Mouse (Mus musculus): ENCODE measurements around the gene Fntb. TPM values are rescaled to one million over a fixed set of nuclear protein-coding genes. Genes with fewer than 3 reads are reported as not detected.

Gene Fntb
- polyA plus RNA-seq, 1 experiment from 2014 or later, result 16.2 TPM

DNA sequence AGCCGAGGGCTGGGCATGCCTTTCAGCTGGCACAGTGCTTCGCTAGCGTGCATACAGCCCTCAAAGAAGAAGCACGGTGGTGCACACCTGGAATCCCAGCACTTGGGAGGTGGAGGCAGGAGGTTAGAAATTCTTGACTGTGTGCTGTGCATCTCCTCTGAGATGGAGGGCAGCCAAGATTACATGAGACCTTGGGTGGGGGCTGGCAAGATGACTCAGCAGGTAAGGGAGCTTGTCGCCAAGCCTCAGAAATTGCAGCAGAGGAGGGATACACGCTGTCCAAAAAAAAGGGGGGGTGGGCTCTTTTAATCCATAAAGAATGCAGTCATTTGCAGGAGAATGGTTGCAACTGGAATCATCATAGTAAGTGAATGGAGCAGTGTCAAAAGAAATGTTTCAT lies 152.7 kb downstream of the Fntb start:
- Histone ChIP-seq H3K4me3 (ENCODE audit: low read depth, low read length) (no peak overlapping the region), H3K27ac (ENCODE audit: low read depth) (no peak overlapping the region), H3K27me3 (ENCODE audit: insufficient read depth, low read length) (no peaks in the 10 kb centered on the region), H3K36me3 (replicated peaks; ENCODE audit: insufficient read depth, low read length) (peaks cover 21% of the 10 kb centered on the region), H3K4me2 (ENCODE audit: low read depth, low read length) (no peak overlapping the region), H3K4me1 (ENCODE audit: insufficient read depth) (peaks cover 5% of the 10 kb centered on the region), H3K9ac (replicated peaks) (no peak overlapping the region), H3K9me3 (ENCODE audit: low read length) (no peaks in the 10 kb centered on the region)
- 83% methylated on average over 6 of the region's 6 CpGs for WGBS (ENCODE audit: insufficient replicate concordance)
- ATAC-seq, result no peak
- no peak for DNase-seq
- TF ChIP-seq EP300 (IDR thresholded peaks at IDR 0.05; ENCODE audit: low read depth) (no peak), CTCF (IDR thresholded peaks at IDR 0.05; ENCODE audit: low read depth) (no peak)

DNA sequence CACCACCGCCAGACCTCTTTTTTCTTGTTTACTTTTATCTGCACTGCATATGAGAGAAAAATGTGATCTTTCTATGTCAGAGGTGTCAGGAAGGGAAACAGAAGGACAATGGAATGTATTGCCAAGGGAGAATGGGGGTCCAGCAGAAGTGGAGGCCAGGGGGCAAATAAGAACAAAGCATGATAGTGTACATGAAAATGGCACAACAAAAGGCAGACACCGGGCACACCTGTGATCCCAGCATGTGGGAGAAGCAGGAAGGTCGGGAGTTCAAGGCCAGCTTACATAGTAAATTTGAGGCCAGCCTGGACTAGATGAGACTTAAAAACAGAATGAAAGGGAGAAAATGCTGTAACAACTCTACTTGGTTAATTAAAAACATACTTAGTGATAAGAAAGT lies 153.5 kb downstream of the Fntb start:
- Histone ChIP-seq H3K4me2 (ENCODE audit: low read depth, low read length) (no peak overlapping the region), H3K4me3 (ENCODE audit: low read depth, low read length) (no peak overlapping the region), H3K36me3 (replicated peaks; ENCODE audit: insufficient read depth, low read length) (peaks cover 21% of the 10 kb centered on the region), H3K27ac (ENCODE audit: low read depth) (no peak overlapping the region), H3K27me3 (ENCODE audit: insufficient read depth, low read length) (no peaks in the 10 kb centered on the region), H3K9me3 (ENCODE audit: low read length) (no peaks in the 10 kb centered on the region), H3K4me1 (ENCODE audit: insufficient read depth) (peaks cover 5% of the 10 kb centered on the region), H3K9ac (replicated peaks) (no peak overlapping the region)
- ATAC-seq, result no peak
- DNase-seq, result no peak
- WGBS (ENCODE audit: insufficient replicate concordance), result 71% methylated on average over 3 of the region's 3 CpGs
- TF ChIP-seq EP300 (IDR thresholded peaks at IDR 0.05; ENCODE audit: low read depth) (no peak), CTCF (IDR thresholded peaks at IDR 0.05; ENCODE audit: low read depth) (no peak)

DNA sequence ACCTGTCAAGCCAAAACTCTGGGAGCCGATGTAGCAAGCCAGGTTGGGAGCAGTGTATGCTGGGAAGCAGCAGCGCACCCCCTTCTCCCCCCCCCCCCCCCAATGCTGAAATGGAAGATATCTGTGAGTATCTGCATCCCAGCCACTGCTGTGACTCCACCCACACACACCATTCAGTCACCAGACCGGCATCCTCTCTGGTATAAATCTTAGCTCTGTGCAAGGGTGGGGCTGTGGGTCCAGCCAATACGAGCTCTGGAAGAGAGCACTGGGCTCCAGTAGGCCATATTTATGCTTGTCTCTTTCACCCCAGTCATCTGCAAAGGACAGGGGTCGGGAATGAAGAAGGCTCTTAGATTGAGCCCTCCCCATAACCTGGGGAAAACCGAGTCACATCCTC lies 155.0 kb downstream of the Fntb start:
- H3K9me3 ChIP-seq (ENCODE audit: low read length), result no peaks in the 10 kb centered on the region
- TF ChIP-seq CTCF (IDR thresholded peaks at IDR 0.05; ENCODE audit: low read depth), result no peak
- TF ChIP-seq EP300 (IDR thresholded peaks at IDR 0.05; ENCODE audit: low read depth), result no peak
- H3K27me3 ChIP-seq (ENCODE audit: insufficient read depth, low read length), result no peaks in the 10 kb centered on the region
- ATAC-seq (no peak), DNase-seq (no peak)
- H3K36me3 ChIP-seq (replicated peaks; ENCODE audit: insufficient read depth, low read length), result peaks cover 16% of the 10 kb centered on the region
- no peak overlapping the region for H3K9ac ChIP-seq (replicated peaks)
- no peak overlapping the region for H3K4me3 ChIP-seq (ENCODE audit: low read depth, low read length)
- WGBS (ENCODE audit: insufficient replicate concordance), result 74% methylated on average over 6 of the region's 6 CpGs
- H3K27ac ChIP-seq (ENCODE audit: low read depth), result no peak overlapping the region
- H3K4me1 ChIP-seq (ENCODE audit: insufficient read depth), result peaks cover 5% of the 10 kb centered on the region
- H3K4me2 ChIP-seq (ENCODE audit: low read depth, low read length), result no peak overlapping the region

DNA sequence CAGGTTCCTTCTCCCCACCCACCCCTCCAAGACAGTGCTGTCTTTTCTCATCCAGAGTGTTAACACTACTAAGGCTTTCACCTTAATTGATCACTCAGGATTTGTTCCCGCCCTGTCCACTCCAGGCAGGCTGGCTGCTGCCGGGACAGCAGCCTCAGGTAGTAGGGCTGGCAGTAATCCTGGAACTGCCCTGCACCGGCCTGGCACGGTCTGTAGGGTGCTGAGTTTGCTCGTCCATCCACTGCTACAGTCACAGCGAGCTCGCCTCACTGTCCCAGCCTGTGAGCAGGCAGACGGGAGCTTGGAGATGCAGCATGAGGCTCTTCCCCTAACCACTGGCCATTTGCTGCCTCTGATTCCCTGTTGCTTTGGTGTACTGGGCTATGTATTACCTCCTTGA lies 155.6 kb downstream of the Fntb start:
- H3K36me3 ChIP-seq (replicated peaks; ENCODE audit: insufficient read depth, low read length), result peaks cover 16% of the 10 kb centered on the region
- ATAC-seq, result no peak
- WGBS (ENCODE audit: insufficient replicate concordance), result 94% methylated on average over 8 of the region's 8 CpGs
- no peaks in the 10 kb centered on the region for H3K9me3 ChIP-seq (ENCODE audit: low read length)
- no peak overlapping the region for H3K27ac ChIP-seq (ENCODE audit: low read depth)
- no peak for TF ChIP-seq EP300 (IDR thresholded peaks at IDR 0.05; ENCODE audit: low read depth)
- TF ChIP-seq CTCF (IDR thresholded peaks at IDR 0.05; ENCODE audit: low read depth), result no peak
- no peaks in the 10 kb centered on the region for H3K27me3 ChIP-seq (ENCODE audit: insufficient read depth, low read length)
- H3K4me2 ChIP-seq (ENCODE audit: low read depth, low read length), result no peak overlapping the region
- no peak for DNase-seq
- H3K4me1 ChIP-seq (ENCODE audit: insufficient read depth), result peaks cover 5% of the 10 kb centered on the region
- no peak overlapping the region for H3K9ac ChIP-seq (replicated peaks)
- no peak overlapping the region for H3K4me3 ChIP-seq (ENCODE audit: low read depth, low read length)

DNA sequence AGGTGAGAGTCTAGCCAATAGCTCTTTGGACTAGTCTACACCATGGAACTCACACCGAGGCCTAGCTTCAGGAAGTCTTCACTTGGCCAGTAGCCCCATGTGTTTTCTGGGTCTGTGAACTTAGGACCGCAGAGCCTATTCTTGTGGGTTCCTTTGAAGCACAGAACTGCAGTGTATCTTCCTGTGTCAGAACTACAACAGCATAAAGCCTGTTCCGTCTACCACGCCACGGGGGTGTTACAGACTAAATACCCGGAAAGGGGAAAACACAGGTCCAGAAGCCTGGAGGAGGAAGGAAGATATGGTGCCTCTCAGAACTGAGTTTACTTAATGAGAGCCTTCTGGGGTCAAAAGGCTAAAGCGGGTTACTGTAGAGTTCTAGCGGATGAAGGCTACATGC lies 157.7 kb downstream of the Fntb start:
- Histone ChIP-seq H3K36me3 (replicated peaks; ENCODE audit: insufficient read depth, low read length) (peaks cover 13% of the 10 kb centered on the region), H3K9me3 (ENCODE audit: low read length) (no peaks in the 10 kb centered on the region), H3K4me2 (ENCODE audit: low read depth, low read length) (no peak overlapping the region), H3K4me1 (ENCODE audit: insufficient read depth) (peaks cover 2% of the 10 kb centered on the region), H3K27ac (ENCODE audit: low read depth) (no peak overlapping the region), H3K27me3 (ENCODE audit: insufficient read depth, low read length) (no peaks in the 10 kb centered on the region), H3K4me3 (ENCODE audit: low read depth, low read length) (no peak overlapping the region), H3K9ac (replicated peaks) (no peak overlapping the region)
- WGBS (ENCODE audit: insufficient replicate concordance), result 75% methylated on average over 8 of the region's 8 CpGs
- DNase-seq (no peak), ATAC-seq (no peak)
- TF ChIP-seq CTCF (IDR thresholded peaks at IDR 0.05; ENCODE audit: low read depth) (no peak), EP300 (IDR thresholded peaks at IDR 0.05; ENCODE audit: low read depth) (no peak)

DNA sequence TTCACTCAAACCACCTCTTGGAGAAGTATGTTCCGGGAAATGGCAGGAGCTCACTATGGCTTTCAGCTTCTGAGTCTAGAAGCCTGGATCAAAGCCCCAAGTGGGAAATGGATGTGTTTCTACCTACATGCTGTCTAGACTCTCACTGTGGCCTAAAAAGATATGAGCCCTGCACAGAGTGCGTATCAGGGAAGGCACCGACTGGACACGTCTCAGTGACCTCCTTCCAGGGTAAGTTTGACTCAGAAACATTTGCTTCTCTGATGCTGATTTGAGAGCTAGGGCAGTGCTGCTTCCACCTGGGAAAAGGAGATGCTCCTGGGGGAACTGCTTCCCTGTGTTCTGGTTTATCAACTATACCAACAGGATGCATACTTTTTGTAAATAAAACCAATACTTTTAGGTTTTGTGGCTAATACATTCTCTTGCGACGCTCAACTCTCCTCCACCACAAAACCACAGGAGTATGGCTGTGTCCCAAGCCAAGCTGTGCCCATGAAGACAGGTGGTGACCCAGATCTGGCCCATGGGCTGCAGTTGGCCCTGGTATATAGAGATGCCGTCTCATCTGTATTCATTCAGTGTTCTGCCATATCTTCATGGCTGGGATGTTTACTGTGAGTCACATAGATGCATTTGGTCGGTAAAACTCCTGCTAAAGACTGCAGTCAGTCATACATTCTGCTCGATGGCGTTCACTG lies 159.7 kb downstream of the Fntb start:
- Histone ChIP-seq H3K4me2 (ENCODE audit: low read depth, low read length) (no peak overlapping the region), H3K36me3 (replicated peaks; ENCODE audit: insufficient read depth, low read length) (peaks cover 11% of the 10 kb centered on the region), H3K27ac (ENCODE audit: low read depth) (no peak overlapping the region), H3K4me3 (ENCODE audit: low read depth, low read length) (no peak overlapping the region), H3K4me1 (ENCODE audit: insufficient read depth) (peaks cover 1% of the 10 kb centered on the region), H3K27me3 (ENCODE audit: insufficient read depth, low read length) (no peaks in the 10 kb centered on the region), H3K9ac (replicated peaks) (no peak overlapping the region), H3K9me3 (ENCODE audit: low read length) (no peaks in the 10 kb centered on the region)
- ATAC-seq, result no peak
- DNase-seq, result no peak
- TF ChIP-seq CTCF (IDR thresholded peaks at IDR 0.05; ENCODE audit: low read depth), result no peak
- no peak for TF ChIP-seq EP300 (IDR thresholded peaks at IDR 0.05; ENCODE audit: low read depth)
- WGBS (ENCODE audit: insufficient replicate concordance), result 75% methylated on average over 10 of the region's 10 CpGs

Data from liver, postnatal 0 days (tissue).